14 mouse cellular contexts compared by ENCODE assay signal in genomic region chr14:23573385-23573784, GRCm38 (mm10).
"Had no signal": no experiment of that assay in that cellular context is flagged by ENCODE, and none has a peak within 500 bp of the region (broad histone marks: within the 10 kb centered on the region; RNA-seq: fewer than 3 reads in every experiment).

No protein-coding gene starts in this region.

- H3K4me3 ChIP-seq: left cerebral cortex, adult 2 months; limb, embryonic 15.5 days; liver, embryonic 12.5 days; midbrain, embryonic 10.5 days had no signal

- H3K4me2 ChIP-seq: limb, embryonic 15.5 days; liver, embryonic 12.5 days; lung, embryonic 14.5 days had no signal

- H3K27ac ChIP-seq: left cerebral cortex, adult 2 months; limb, embryonic 15.5 days; liver, embryonic 12.5 days; midbrain, embryonic 10.5 days; stomach, postnatal 0 days had no signal

- H3K36me3 ChIP-seq: limb, embryonic 15.5 days; liver, embryonic 12.5 days; midbrain, embryonic 10.5 days had no signal

- H3K4me1 ChIP-seq: limb, embryonic 15.5 days; liver, embryonic 12.5 days; midbrain, embryonic 10.5 days had no signal

- ATAC-seq: liver, embryonic 12.5 days; midbrain, embryonic 16.5 days had no signal

- DNase-seq: kidney, postnatal 10 days; kidney, postnatal 4 days; lung, embryonic 14.5 days; lung, postnatal 10 days; lung, postnatal 4 days; right cerebral cortex, adult 18-20 months; right cerebral cortex, postnatal 25 days; thymus, postnatal 36 days had no signal

- H3K9me3 ChIP-seq: limb, embryonic 15.5 days; liver, embryonic 12.5 days; midbrain, embryonic 10.5 days had no signal

- H3K9ac ChIP-seq: limb, embryonic 15.5 days; liver, embryonic 12.5 days; lung, embryonic 14.5 days had no signal

- H3K27me3 ChIP-seq: limb, embryonic 15.5 days; liver, embryonic 12.5 days had no signal
